Mouse (Mus musculus) spleen, adult 2 months (tissue): Measurements from ENCODE around the gene Gm37240.

Source experiments
- CTCF ChIP-seq: fragments of 200-500 bp; IDR thresholded peaks from 2 replicates; pipeline ENCODE4 v1.5.1; 2011; ENCODE audit warnings: mild to moderate bottlenecking, inconsistent platforms; ENCODE audit not compliant: insufficient read depth, insufficient read length, insufficient replicate concordance; ENCODE audit errors: extremely low read depth
- POLR2A ChIP-seq: fragments of 200-500 bp; IDR thresholded peaks from 2 replicates; pipeline ENCODE4 v1.6.1; 2011; ENCODE audit warnings: low read depth, low read length, inconsistent platforms

GRCm38 (mm10) chr3:85460021-85460420, 427.3 kb downstream of the Gm37240 start:
- no peak for TF ChIP-seq CTCF
- no peak for TF ChIP-seq POLR2A
